Mouse (Mus musculus) limb, embryonic 15.5 days (tissue): ENCODE data around the gene Fbxw8. TPM values are rescaled to one million over a fixed set of nuclear protein-coding genes. Genes with fewer than 3 reads are reported as not detected.

Experiments
- ATAC-seq: fragments of 200-750 bp; cut with Nextera tagmentation; 2 replicates; pipeline ENCODE4 v1.8.0; 2017; ENCODE audit warnings: low read depth, moderate TSS enrichment; ENCODE audit not compliant: insufficient number of reproducible peaks, low FRiP score, low TSS enrichment
- H3K27ac ChIP-seq: fragments of 300-500 bp; sonication (generic); 2 replicates; pipeline ENCODE4 v1.5.1; 2015; ENCODE audit warnings: moderate library complexity, mild to moderate bottlenecking, inconsistent platforms
- H3K27me3 ChIP-seq: fragments of 300-500 bp; sonication (generic); 2 replicates; pipeline ENCODE4 v1.6.1; 2015; ENCODE audit warnings: inconsistent platforms
- H3K36me3 ChIP-seq: fragments of 300-500 bp; sonication (generic); 2 replicates; pipeline ENCODE4 v1.6.1; 2015; ENCODE audit warnings: inconsistent platforms
- H3K4me1 ChIP-seq: fragments of 300-500 bp; sonication (generic); 2 replicates; pipeline ENCODE4 v1.6.1; 2015; ENCODE audit warnings: inconsistent platforms
- H3K4me2 ChIP-seq: fragments of 300-500 bp; sonication (generic); 2 replicates; pipeline ENCODE4 v1.6.1; 2015; ENCODE audit warnings: mild to moderate bottlenecking, inconsistent platforms
- H3K4me3 ChIP-seq: fragments of 300-500 bp; sonication (generic); 2 replicates; pipeline ENCODE4 v1.5.1; 2015; ENCODE audit warnings: mild to moderate bottlenecking, inconsistent platforms
- H3K9ac ChIP-seq: fragments of 300-500 bp; sonication (generic); 2 replicates; pipeline ENCODE4 v1.6.1; 2015; ENCODE audit warnings: inconsistent platforms
- H3K9me3 ChIP-seq: fragments of 300-500 bp; sonication (generic); 2 replicates; pipeline ENCODE4 v1.6.1; 2016; ENCODE audit warnings: inconsistent platforms
- whole genome bisulfite sequencing: fragments of 180-500 bp; shearing (Covaris S2); methylation state at CpG from one replicate; pipeline ENCODE4 v1.1.7; 2015; 5-methylcytosine and 5-hydroxymethylcytosine counted together
- polyA plus RNA-seq: library from polyadenylated mRNA; unstranded; fragments of >200 nt; fragmentation: Nextera tagmentation; extraction: Ambion mirVana; gene quantifications from 2 replicates; pipeline ENCODE4 v1.2.1, GENCODE M21; 2015

The Fbxw8 gene
- polyA plus RNA-seq, 1 experiment from 2014 or later: 26.3 TPM

DNA sequence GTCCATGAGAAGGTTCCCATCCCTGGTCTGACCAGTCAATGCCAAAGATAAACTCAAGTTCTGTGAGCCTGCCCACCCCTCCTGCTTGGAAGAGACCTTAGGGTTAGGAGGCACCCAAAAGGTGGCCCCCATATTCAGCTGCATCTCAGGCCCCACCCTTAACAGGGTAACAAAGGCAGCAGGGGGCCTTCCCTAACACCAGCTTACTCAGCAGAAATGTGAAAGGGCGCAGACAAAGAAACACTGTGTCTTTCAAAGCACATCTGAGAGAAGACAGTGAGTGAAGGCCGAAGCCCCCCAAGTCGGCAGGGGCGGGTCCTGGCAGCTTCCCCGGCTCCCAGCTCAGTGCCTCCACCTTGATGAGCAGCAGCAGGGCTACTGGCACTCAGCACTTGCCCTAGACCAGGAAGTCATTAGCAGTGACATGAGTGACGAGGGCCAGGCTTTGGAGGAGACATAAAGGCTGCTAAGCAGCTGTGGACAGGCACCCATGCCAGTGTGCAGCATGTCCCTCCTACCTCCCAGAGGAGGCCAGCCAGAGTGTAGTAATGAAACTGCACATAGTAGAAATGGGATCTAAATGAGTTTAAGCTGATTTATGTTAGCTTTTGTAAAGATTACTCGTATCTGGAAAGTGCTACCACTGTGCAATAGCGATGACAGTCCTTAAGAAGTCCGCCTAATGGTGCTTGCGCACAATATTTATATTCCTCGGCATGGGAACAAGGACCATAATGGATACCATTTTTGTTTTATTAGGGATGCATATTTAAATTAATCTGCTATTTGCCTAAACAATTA is 56.0 kb downstream of the Fbxw8 start:
- Histone ChIP-seq H3K27me3 (no peaks in the 10 kb centered on the region), H3K4me2 (no peak overlapping the region), H3K9me3 (no peaks in the 10 kb centered on the region), H3K4me3 (no peak overlapping the region), H3K4me1 (peaks cover 4% of the 10 kb centered on the region; the same call in 1 of the 2 replicates), H3K9ac (no peak overlapping the region), H3K27ac (no peak overlapping the region), H3K36me3 (peaks cover 45% of the 10 kb centered on the region)
- no peak for ATAC-seq
- 56% methylated on average over 11 of the region's 11 CpGs for WGBS

DNA sequence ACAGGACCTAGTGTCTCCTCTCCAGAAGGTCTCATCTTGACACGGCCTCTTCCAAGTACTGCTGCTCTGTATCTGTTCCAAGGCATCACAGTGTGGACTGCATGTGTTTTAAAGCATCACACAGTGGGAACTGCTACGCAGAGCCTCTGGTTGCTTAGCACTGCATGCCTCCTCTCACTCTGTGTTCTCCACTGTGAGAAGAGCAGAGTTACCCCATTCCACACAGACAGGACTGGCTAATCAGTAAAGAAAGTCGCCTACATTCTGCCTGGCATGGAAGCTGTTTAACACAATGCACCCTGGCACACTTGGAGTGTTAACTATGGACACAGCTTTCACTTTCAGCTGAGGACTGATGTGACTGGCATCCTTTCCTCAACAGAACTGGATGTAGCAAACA is 58.9 kb downstream of the Fbxw8 start:
- ATAC-seq: no peak
- 86% methylated on average over 3 of the region's 3 CpGs for WGBS
- no peak overlapping the region for H3K9ac ChIP-seq
- peaks cover 74% of the 10 kb centered on the region for H3K36me3 ChIP-seq
- H3K27me3 ChIP-seq: no peaks in the 10 kb centered on the region
- H3K9me3 ChIP-seq: no peaks in the 10 kb centered on the region
- H3K4me1 ChIP-seq: peaks cover 4% of the 10 kb centered on the region; the same call in 1 of the 2 replicates
- no peak overlapping the region for H3K4me3 ChIP-seq
- no peak overlapping the region for H3K27ac ChIP-seq
- H3K4me2 ChIP-seq: no peak overlapping the region

DNA sequence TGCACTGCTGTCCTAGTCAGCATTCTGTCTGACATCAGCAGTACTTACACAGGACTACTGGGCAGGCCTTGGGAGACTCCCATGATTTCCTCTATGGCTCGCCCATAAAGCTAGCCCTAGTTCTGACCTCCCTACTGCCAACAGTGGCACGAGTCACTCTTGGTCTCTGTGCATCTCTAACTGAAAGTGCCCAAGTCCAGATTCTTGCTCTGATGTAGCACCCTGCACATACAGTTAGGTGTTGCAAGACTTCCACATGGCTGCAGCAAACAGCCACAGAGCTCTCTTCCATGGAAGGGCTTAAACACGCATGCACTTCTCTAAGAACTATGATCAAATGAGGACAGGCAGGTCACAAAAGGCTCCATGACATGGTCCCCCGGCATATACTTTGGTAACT is 59.4 kb downstream of the Fbxw8 start:
- WGBS: 91% methylated on average over 4 of the region's 4 CpGs
- H3K27me3 ChIP-seq: no peaks in the 10 kb centered on the region
- H3K36me3 ChIP-seq: peaks cover 76% of the 10 kb centered on the region
- H3K9ac ChIP-seq: no peak overlapping the region
- no peaks in the 10 kb centered on the region for H3K9me3 ChIP-seq
- H3K4me2 ChIP-seq: no peak overlapping the region
- H3K27ac ChIP-seq: no peak overlapping the region
- H3K4me1 ChIP-seq: peaks cover 4% of the 10 kb centered on the region; the same call in 1 of the 2 replicates
- no peak overlapping the region for H3K4me3 ChIP-seq
- ATAC-seq: no peak

DNA sequence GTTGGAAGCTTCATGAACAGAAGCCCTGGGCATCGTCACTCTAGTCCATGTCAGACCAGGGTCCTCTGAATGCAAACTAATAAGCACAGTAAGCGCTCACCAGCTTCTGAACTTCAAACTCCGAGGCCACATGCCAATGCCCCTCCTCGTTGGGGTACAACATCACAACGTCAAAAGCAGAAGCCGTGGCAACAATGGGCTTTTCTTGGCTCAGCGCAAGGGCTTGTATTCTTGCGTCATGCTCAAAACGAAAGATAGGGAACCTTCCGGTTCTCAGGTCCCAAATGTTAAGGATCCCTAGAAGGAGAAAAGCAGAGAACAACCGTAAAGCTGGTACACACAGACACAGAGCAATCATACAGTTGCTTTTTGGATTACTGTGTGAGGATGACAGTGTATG is 59.8 kb downstream of the Fbxw8 start:
- peaks cover 4% of the 10 kb centered on the region; the same call in 1 of the 2 replicates for H3K4me1 ChIP-seq
- H3K27me3 ChIP-seq: no peaks in the 10 kb centered on the region
- ATAC-seq: no peak
- peaks cover 76% of the 10 kb centered on the region for H3K36me3 ChIP-seq
- 84% methylated on average over 11 of the region's 11 CpGs for WGBS
- no peak overlapping the region for H3K4me3 ChIP-seq
- H3K9me3 ChIP-seq: no peaks in the 10 kb centered on the region
- no peak overlapping the region for H3K9ac ChIP-seq
- no peak overlapping the region for H3K4me2 ChIP-seq
- no peak overlapping the region for H3K27ac ChIP-seq

DNA sequence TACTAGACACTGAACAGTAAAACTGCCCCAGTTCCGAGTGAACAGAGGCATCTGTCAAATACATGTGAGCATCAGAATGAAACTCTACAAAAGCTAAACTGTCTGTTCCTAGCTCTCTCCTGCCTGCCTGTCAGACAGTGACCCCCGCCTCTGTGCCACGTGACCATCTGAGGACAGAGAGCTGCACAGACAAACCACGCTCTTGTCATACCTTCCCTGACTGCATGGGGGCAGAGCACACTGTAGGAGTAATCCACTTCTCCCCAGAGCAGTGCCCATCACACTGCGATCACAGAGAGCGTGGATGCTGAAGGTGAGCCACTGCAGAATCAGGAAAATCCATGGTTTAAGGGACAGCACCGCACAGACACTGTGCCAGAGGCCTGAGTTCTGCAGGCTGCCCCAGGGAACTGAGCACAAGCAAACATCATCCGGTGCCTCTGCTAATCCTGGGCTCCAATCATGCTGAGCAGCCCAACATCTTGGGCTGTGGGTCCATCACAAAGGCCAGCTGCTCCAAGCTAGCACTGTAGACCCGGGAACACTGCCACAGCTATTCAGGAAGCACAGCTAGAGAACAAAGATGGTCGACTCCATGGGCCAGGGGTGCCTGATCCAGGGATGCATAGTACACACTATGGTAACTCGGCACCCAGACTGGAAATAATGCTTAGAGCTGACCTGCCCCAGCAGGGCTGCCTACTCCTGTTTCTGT is 61.8 kb downstream of the Fbxw8 start:
- WGBS: 81% methylated on average over 11 of the region's 11 CpGs
- Histone ChIP-seq H3K9me3 (no peaks in the 10 kb centered on the region), H3K9ac (no peak overlapping the region), H3K4me2 (no peak overlapping the region), H3K27me3 (no peaks in the 10 kb centered on the region), H3K36me3 (peaks cover 76% of the 10 kb centered on the region), H3K27ac (no peak overlapping the region), H3K4me1 (peaks cover 3% of the 10 kb centered on the region; the same call in 1 of the 2 replicates), H3K4me3 (no peak overlapping the region)
- no peak for ATAC-seq

DNA sequence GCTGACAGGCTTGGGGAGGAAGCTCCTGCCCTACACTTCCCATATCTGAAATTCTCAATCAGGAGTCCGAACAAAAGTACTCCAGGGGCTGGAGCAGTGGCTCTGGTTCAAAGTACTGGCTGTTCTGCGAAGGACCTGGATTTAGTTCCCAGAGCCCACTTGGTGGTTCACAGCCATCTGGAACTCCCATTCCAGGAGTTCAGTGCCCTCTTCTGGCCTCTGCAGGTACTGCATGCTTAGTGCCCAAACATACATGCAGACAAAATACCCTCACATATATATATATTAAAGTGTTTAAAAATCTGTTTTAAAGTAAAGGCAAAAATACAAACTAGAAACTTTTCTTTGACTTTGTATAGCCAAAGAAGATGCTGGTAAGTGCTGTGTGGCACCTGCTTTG is 64.4 kb downstream of the Fbxw8 start:
- H3K9me3 ChIP-seq: no peaks in the 10 kb centered on the region
- WGBS: 97% methylated on average over 2 of the region's 2 CpGs
- H3K4me2 ChIP-seq: no peak overlapping the region
- H3K9ac ChIP-seq: no peak overlapping the region
- no peak for ATAC-seq
- no peaks in the 10 kb centered on the region for H3K27me3 ChIP-seq
- H3K27ac ChIP-seq: no peak overlapping the region
- H3K4me3 ChIP-seq: no peak overlapping the region
- H3K36me3 ChIP-seq: peaks cover 67% of the 10 kb centered on the region
- H3K4me1 ChIP-seq: peaks cover 15% of the 10 kb centered on the region

DNA sequence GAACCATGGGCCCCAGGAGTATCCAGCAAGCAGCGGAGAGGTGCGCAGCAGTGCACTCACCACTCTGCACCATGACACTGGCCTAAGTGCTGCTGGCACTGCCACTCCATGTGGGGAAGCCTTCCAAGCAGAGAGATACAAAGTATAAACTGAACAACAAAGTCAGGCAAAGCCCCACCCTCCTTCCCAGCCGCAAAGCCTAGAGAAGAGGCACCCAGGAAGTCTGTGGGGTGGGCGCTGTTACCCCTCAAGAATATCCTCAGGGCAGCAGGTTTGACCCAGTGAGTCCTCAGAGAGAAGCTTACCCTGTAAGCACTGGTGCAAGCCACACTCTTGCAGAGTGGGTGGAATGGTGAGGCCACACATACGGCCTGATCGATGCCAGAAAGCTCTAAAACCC is 65.2 kb downstream of the Fbxw8 start:
- Histone ChIP-seq H3K27me3 (no peaks in the 10 kb centered on the region), H3K4me3 (no peak overlapping the region), H3K4me2 (no peak overlapping the region), H3K27ac (no peak overlapping the region), H3K36me3 (peaks cover 60% of the 10 kb centered on the region), H3K9ac (no peak overlapping the region), H3K4me1 (peaks cover 17% of the 10 kb centered on the region), H3K9me3 (no peaks in the 10 kb centered on the region)
- WGBS: 95% methylated on average over 6 of the region's 6 CpGs
- no peak for ATAC-seq

DNA sequence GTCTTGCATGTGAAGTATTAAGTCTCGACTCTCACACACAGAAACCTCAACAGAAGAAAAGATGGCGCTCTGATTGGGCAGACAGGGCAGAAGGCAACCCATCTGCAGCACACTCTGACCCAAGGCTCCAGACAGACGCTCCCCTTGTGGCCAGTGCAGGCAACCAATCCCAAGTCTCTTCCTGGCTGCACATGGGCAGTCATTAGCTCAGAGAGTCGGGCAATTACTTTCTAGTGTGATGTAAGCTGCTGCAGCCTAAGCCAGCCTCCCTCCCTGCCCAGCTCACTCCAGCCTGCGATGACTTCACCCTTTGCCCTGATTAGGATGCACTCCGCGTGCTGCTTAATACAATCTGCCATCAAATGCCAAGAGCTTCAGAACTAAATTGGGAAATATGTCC is 66.2 kb downstream of the Fbxw8 start:
- no peak overlapping the region for H3K27ac ChIP-seq
- WGBS: 51% methylated on average over 7 of the region's 7 CpGs

DNA sequence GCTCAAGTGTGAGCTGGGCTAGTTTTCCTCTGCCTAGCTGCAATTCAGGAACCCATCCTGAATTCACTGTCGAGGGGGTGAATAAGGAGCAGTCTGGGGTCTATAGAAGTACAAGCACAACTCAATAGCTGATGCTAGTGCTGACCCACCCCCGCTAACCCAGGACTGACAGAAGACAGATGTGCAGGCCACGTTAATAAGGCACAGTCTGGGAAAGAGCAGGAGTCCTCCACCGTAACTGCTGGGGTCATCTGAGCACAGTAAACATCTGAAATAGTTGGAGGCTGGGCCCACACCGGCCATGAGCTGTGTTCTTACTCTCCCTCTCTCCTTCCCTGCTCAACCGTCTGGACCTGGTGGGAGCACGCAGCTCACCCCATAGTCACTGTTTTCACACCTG is 68.3 kb downstream of the Fbxw8 start:
- Histone ChIP-seq H3K4me3 (no peak overlapping the region), H3K36me3 (peaks cover 29% of the 10 kb centered on the region), H3K9ac (no peak overlapping the region), H3K4me2 (no peak overlapping the region), H3K27ac (no peak overlapping the region), H3K9me3 (no peaks in the 10 kb centered on the region), H3K4me1 (peaks cover 44% of the 10 kb centered on the region), H3K27me3 (no peaks in the 10 kb centered on the region)
- WGBS: 29% methylated on average over 7 of the region's 7 CpGs
- ATAC-seq: no peak

More for the DNA sequence above, 66.2 kb downstream of the Fbxw8 start:
- H3K4me3 ChIP-seq: no peak overlapping the region
- no peak overlapping the region for H3K9ac ChIP-seq
- no peaks in the 10 kb centered on the region for H3K9me3 ChIP-seq
- H3K4me2 ChIP-seq: no peak overlapping the region
- peaks cover 26% of the 10 kb centered on the region for H3K4me1 ChIP-seq
- H3K36me3 ChIP-seq: peaks cover 50% of the 10 kb centered on the region
- no peaks in the 10 kb centered on the region for H3K27me3 ChIP-seq
- ATAC-seq: no peak

DNA sequence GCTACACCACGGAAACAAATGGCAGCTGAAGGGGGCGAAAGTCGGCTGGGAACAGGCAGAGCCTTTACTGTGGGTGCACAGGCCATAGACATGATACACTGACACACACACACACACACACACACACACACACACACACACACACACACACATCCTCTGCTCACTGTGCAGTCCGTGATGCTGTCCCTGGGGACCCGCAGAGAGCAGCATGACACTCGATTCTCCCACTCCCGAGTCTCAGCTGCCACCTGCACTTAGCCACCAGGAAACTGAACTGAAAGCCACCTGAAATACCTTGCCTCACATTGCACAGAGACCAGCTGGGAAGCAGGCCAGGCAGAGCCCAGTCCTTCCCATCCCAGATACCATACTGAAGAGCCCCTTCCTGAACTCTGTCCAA is 70.0 kb downstream of the Fbxw8 start:
- H3K27ac ChIP-seq: no peak overlapping the region
- H3K4me1 ChIP-seq: peaks cover 52% of the 10 kb centered on the region
- no peak overlapping the region for H3K4me3 ChIP-seq
- no peak for ATAC-seq
- H3K4me2 ChIP-seq: no peak overlapping the region
- H3K27me3 ChIP-seq: no peaks in the 10 kb centered on the region
- WGBS: 73% methylated on average over 7 of the region's 7 CpGs
- H3K9ac ChIP-seq: no peak overlapping the region
- peaks cover 13% of the 10 kb centered on the region; the same call in 1 of the 2 replicates for H3K36me3 ChIP-seq
- H3K9me3 ChIP-seq: no peaks in the 10 kb centered on the region

DNA sequence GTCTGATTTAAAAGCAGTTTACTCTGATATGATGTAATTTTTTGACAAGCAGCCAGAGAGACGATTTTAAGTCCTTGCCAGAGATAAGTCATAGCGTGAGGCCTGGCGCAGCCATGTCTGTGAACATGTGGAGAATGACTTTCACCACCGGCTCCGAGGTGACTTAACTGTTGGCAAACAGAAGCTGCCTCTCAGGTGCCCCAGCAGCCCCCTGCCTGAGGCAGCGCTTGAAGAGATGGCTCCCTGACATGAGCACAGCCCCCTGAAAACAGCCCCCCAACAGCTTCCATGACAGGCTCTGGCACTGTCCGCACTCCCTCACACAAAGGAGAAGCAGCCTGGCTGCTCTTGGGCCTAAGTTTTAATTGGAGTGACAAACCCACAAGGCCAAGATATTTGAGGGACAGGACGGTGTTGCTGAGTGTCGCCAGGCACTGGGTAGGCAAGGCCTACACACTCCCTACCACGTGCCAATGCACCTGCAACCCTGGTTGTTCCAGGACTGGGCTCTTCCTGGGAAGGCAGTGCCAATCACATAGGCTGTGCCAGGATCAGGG is 71.0 kb downstream of the Fbxw8 start:
- 57% methylated on average over 10 of the region's 10 CpGs for WGBS
- Histone ChIP-seq H3K4me1 (peaks cover 54% of the 10 kb centered on the region), H3K27me3 (no peaks in the 10 kb centered on the region), H3K27ac (peak overlapping the region; percentile 43; the same call in 1 of the 2 replicates), H3K36me3 (peaks cover 3% of the 10 kb centered on the region; the same call in 1 of the 2 replicates), H3K9me3 (no peaks in the 10 kb centered on the region), H3K4me2 (no peak overlapping the region), H3K9ac (0 out of 2 replicates have a peak overlapping the region, but pooled peaks have one; percentile 7), H3K4me3 (no peak overlapping the region)
- ATAC-seq: no peak
